Mouse (Mus musculus) testis, adult 2 months (tissue): ENCODE results near the gene Dtymk. TPM values are rescaled to one million over a fixed set of nuclear protein-coding genes. Genes with fewer than 3 reads are reported as not detected.
"Not testable (repeated sequence)": the region's sequence is repeated elsewhere in the genome, so short reads cannot be mapped to it uniquely, and the experiment has no call there.

ENCODE experiments used
- H3K27ac ChIP-seq: fragments of 200-500 bp; 2 replicates; pipeline ENCODE4 v1.5.1; 2012; ENCODE audit warnings: low read depth, low read length; ENCODE audit not compliant: control insufficient read depth, insufficient read depth
- H3K27me3 ChIP-seq: fragments of 200-500 bp; 2 replicates; pipeline ENCODE4 v1.6.1; 2012; ENCODE audit warnings: mild to moderate bottlenecking, low read length, moderate library complexity; ENCODE audit not compliant: control insufficient read depth, insufficient read depth
- H3K36me3 ChIP-seq: fragments of 200-500 bp; 2 replicates; pipeline ENCODE4 v1.6.1; 2012; ENCODE audit warnings: mild to moderate bottlenecking, low read length; ENCODE audit not compliant: control insufficient read depth, insufficient read depth
- H3K4me1 ChIP-seq: fragments of 200-500 bp; 2 replicates; pipeline ENCODE4 v1.6.1; 2012; ENCODE audit warnings: low read length; ENCODE audit not compliant: control insufficient read depth, insufficient read depth
- H3K4me3 ChIP-seq: fragments of 200-500 bp; 2 replicates; pipeline ENCODE4 v1.5.1; 2012; ENCODE audit warnings: low read depth, mild to moderate bottlenecking, low read length, moderate library complexity, mixed read lengths; ENCODE audit not compliant: control insufficient read depth
- CTCF ChIP-seq: fragments of 200-500 bp; IDR thresholded peaks from 2 replicates; pipeline ENCODE4 v1.5.1; 2012; ENCODE audit warnings: low read depth, mild to moderate bottlenecking, inconsistent platforms, low read length, moderate library complexity; ENCODE audit not compliant: control insufficient read depth, insufficient read depth, insufficient replicate concordance
- POLR2A ChIP-seq: fragments of 200-500 bp; IDR thresholded peaks from 2 replicates; pipeline ENCODE4 v1.6.1; 2012; ENCODE audit warnings: low read depth, mild to moderate bottlenecking, inconsistent platforms, low read length, moderate library complexity; ENCODE audit not compliant: control insufficient read depth
- polyA plus RNA-seq: library from polyadenylated mRNA; depleted of rRNA; stranded (reverse); fragments of >200 nt; gene quantifications from 2 replicates; pipeline ENCODE4 v1.2.3, GENCODE M21; 2012

Gene Dtymk
- polyA plus RNA-seq, 1 experiment, result 81.9 TPM

DNA sequence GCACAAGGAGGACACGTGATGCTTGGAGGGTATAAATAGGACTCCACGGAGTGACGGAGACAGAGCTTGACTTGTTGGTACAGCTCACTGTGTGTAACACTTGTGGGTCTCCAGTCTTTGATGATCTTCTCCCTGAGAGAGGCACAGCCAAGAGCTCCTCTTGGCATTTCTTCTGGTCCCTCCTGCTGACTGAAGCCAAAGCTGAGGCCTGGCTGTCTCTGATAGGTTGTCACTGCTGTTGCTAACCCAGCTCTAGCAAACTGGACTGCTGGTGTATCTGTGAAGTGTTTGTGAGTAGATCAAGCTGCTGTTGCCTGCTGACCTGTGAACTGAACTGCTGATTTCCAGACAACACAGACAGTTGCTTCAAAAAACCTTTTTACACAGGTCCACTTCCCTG, 31.8 kb downstream of the Dtymk start:
- TF ChIP-seq CTCF, result no peak
- no peak for TF ChIP-seq POLR2A
- Histone ChIP-seq H3K4me3 (no peak overlapping the region), H3K27ac (no peak overlapping the region), H3K27me3 (no peaks in the 10 kb centered on the region), H3K36me3 (peaks cover 1% of the 10 kb centered on the region; the same call in 1 of the 2 replicates), H3K4me1 (no peaks in the 10 kb centered on the region)

DNA sequence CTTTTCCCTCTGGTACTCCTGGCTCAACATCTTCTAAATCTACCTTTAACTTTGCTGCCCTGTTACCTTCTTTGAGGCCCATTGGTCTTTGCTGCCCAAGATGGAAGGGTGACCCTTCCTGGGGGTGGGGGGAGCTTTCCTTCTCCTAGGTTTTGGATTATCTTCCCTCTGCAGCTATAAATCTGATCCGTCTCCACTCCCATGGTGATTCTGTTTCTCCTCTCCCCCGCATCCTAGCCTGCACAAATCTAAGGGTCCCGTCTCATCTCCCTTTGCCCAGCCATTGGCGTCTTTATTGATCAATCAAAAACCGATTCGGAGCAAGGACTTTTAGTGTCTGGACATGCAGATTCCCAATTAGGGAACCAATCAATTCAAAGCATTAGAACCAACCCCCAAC, 34.1 kb downstream of the Dtymk start:
- no peak overlapping the region for H3K27ac ChIP-seq
- H3K4me3 ChIP-seq, result no peak overlapping the region
- H3K36me3 ChIP-seq, result no peaks in the 10 kb centered on the region
- no peaks in the 10 kb centered on the region for H3K4me1 ChIP-seq
- no peaks in the 10 kb centered on the region for H3K27me3 ChIP-seq
- no peak for TF ChIP-seq CTCF
- TF ChIP-seq POLR2A, result no peak

DNA sequence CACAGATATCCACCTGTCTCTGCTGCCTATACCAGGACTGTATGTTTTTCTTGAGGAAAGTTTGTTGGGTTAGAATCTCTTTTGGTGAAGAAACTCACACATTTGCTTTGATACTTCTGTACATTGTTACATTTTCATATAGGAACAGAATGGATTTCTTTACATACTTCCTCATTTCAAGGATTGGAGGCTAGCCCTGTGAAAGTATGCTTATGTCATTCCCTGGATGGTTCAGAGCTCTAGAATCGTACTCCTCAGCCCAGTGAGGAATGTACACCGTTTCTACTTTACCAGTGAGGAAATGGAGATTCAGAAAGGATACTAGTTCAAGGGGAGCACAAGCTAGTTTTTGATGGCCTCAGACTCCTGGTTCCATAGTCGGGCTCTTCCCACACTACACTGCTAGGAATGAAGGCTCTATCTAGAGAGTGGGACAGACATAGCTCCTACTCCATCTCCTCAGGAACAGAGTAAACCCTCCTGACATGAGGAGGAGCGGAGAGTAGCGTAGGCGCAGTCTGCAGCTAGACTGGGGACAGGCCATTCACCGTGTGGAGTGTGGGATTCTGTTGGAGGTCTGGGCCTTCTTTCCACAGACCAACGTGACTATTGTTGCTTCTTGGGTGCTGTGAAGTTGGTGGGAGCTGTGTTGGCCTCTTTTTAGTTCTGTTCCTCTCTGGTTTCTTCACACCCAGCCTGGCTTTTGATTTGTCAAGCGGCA, 36.7 kb downstream of the Dtymk start:
- TF ChIP-seq POLR2A, result no peak
- no peak for TF ChIP-seq CTCF
- Histone ChIP-seq H3K27me3 (no peaks in the 10 kb centered on the region), H3K4me3 (no peak overlapping the region)

DNA sequence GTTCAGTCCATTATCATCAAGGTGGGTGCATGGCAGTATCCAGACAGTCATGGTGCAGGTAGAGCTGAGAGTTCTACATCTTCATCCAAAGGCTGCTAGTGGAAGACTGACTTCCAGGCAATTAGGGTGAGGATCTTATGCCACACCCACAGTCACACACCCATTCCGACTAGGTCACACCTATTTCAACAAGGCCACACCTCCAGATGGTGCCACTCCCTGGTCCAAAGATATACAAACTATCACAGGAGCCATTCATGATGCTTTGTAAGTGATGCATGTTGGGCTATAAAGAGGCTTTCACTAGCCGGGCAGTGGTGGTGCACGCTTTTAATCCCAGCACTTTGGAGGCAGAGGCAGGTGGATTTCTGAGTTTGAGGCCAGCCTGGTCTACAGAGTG, 38.2 kb downstream of the Dtymk start:
- H3K4me3 ChIP-seq, H3K27ac ChIP-seq, H3K27me3 ChIP-seq, H3K4me1 ChIP-seq, H3K36me3 ChIP-seq: not testable (repeated sequence)

More for the DNA sequence above, 36.7 kb downstream of the Dtymk start:
- Histone ChIP-seq H3K27ac (no peak overlapping the region), H3K4me1 (no peaks in the 10 kb centered on the region), H3K36me3 (no peaks in the 10 kb centered on the region)

DNA sequence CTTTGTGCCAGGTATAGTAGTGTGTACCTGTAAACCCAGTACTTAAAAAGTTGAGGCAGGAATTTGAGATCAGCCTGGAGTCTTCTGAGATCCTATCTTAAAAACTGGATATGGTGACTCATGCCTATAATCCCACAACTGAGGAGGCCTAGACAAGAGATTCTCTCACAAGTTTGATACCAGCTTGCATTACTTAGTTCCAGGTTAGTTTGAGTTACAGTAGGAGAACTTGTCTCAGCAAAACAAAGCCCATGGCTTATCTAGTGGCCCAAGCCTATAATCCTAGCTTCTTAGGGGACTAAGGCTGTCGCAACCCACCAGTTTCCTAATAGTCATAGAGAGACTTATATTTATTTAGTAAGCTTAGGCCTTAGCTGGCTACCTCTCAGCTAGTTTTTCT, 41.7 kb downstream of the Dtymk start:
- H3K27ac ChIP-seq, result no peak overlapping the region
- no peak overlapping the region for H3K4me3 ChIP-seq
- no peak for TF ChIP-seq POLR2A
- no peak for TF ChIP-seq CTCF

DNA sequence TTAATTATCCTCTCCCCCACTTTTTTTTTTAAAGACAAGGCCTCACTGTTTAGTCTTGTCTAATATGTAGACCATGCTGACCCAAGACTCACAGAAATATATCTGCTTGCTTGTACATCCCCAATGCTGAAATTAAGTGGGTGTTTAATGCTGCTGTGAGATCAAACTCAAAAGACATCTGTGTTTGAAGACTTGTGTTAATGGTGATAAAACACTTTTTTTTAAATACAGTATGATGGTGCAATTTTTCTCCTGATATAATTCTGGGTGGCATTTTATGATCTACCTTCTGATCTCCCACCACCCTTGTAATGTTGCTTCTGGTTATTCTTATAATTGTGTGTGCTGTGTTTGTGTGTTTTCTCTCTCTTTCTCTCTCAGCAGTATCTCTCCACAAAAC, 45.6 kb downstream of the Dtymk start:
- Histone ChIP-seq H3K4me3 (no peak overlapping the region), H3K27ac (no peak overlapping the region), H3K27me3 (no peaks in the 10 kb centered on the region), H3K36me3 (no peaks in the 10 kb centered on the region; the same call in 1 of the 2 replicates), H3K4me1 (peaks cover 6% of the 10 kb centered on the region)
- TF ChIP-seq POLR2A, result no peak

More for the DNA sequence above, 41.7 kb downstream of the Dtymk start:
- no peaks in the 10 kb centered on the region for H3K27me3 ChIP-seq
- no peaks in the 10 kb centered on the region for H3K36me3 ChIP-seq
- H3K4me1 ChIP-seq, result peaks cover 2% of the 10 kb centered on the region; the same call in 1 of the 2 replicates

DNA sequence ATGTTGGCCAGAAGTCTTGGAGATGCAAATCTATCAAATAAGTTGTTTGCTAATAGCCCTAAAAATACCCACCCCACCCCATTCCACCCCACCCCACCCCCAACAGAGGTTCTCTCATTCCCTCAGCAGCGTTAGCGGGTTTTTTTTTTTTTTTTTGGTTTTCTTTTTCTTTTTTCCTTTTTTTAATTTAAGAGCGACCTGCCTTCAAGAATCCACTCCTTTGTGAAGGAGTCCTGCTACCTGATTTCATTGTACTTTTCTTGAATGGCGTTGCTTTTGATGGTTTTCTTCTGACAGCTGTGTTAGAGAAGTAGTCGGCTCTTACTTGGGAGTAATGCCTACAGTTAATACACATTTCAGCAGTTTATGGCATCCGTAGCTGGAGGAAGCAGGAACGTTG, 46.1 kb downstream of the Dtymk start:
- Histone ChIP-seq H3K4me3 (peak overlapping the region; percentile 94; the same call in 1 of the 2 replicates), H3K27me3 (no peaks in the 10 kb centered on the region), H3K27ac (no peak overlapping the region), H3K36me3 (no peaks in the 10 kb centered on the region; the same call in 1 of the 2 replicates), H3K4me1 (peaks cover 6% of the 10 kb centered on the region)
- TF ChIP-seq CTCF (no peak), POLR2A (no peak)

DNA sequence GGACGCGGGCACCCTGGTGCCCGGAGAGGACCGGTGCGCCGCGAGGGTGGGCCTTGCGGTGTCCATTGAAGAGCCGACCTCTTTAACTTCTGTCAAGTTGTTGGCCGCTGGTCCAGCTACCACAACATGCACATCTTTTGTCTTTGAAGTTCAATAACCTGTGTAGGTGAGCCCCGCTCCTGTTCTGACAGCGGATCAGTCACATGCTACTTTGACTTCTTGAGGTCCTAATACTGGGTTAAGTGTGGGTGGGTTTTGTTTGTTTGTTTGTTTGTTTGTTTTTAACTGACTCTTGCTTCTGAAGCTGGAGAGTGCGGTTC, 46.5 kb downstream of the Dtymk start:
- Histone ChIP-seq H3K27ac (peak overlapping the region; percentile 85), H3K4me1 (peaks cover 6% of the 10 kb centered on the region), H3K27me3 (no peaks in the 10 kb centered on the region), H3K36me3 (no peaks in the 10 kb centered on the region; the same call in 1 of the 2 replicates), H3K4me3 (peak overlapping the region; percentile 94)
- TF ChIP-seq CTCF, result no peak
- no peak for TF ChIP-seq POLR2A
